Mouse (Mus musculus) lung, adult 2 months (tissue): ENCODE measurements around the gene Gm20388. TPM values are rescaled to one million over a fixed set of nuclear protein-coding genes. Genes with fewer than 3 reads are reported as not detected.

ENCODE experiments used
- DNase-seq: peaks from one replicate; pipeline ENCODE4 v3.0.0; 2022
- H3K4me1 ChIP-seq: fragments of 200-500 bp; 2 replicates; pipeline ENCODE4 v1.6.1; 2011; ENCODE audit warnings: low read length; ENCODE audit not compliant: control insufficient read depth, insufficient read depth
- H3K4me3 ChIP-seq: fragments of 200-500 bp; replicated peaks from 2 replicates; pipeline ENCODE3; 2011; ENCODE audit warnings: low read depth, mild to moderate bottlenecking, control low read depth, low read length; ENCODE audit errors: extremely low read depth
- CTCF ChIP-seq: fragments of 200-500 bp; IDR thresholded peaks from 2 replicates; pipeline ENCODE4 v1.5.1; 2011; ENCODE audit warnings: mild to moderate bottlenecking, low read length, control low read depth; ENCODE audit not compliant: insufficient read depth
- POLR2A ChIP-seq: fragments of 200-500 bp; IDR thresholded peaks from 2 replicates; pipeline ENCODE4 v1.6.1; 2011; ENCODE audit warnings: low read depth, mild to moderate bottlenecking, control low read depth, low read length, borderline replicate concordance; ENCODE audit errors: extremely low read depth
- WGBS: fragments of 180-500 bp; shearing (Covaris S2); methylation state at CpG from one replicate; pipeline ENCODE4 v1.1.7; 2018; 5-methylcytosine and 5-hydroxymethylcytosine counted together
- polyA plus RNA-seq: library from polyadenylated mRNA; depleted of rRNA; stranded (reverse); fragments of >200 nt; gene quantifications from 2 replicates; pipeline ENCODE4 v1.2.3, GENCODE M21; 2012

Gene Gm20388
- polyA plus RNA-seq, 1 experiment: 67.8 TPM

DNA sequence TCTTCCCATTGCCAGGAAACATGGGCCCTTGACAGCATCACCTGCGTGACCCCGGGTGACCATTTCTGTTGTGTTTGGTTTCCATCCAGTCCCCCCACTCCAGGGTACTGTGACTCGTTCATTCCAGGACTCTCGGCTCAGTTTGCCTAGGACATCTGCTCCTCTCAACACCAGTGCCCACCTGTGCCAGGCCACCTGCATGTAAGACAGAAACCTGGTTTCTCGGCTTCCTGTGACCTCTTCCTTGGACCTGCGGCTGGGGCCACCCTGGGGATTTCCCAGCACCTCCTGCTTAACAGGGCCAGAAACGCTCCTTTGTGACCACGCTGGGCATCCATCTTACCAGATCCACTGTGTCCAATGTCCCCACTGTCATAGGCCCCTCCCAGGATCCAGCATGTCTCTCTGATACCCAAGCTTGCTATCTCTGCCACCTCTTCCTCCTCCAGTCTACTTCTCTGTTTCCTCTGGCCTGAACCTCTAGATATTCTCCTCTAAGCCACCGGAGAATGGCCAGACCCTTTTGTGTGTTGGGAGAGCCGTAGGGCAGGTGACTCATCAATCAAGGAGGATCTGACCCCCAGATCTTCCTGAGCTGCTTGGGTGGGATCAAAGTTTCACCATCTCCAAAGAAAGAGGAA, 2807.3 kb downstream of the Gm20388 start:
- 78% methylated on average over 10 of the region's 10 CpGs for WGBS
- no peak overlapping the region for H3K4me3 ChIP-seq
- H3K4me1 ChIP-seq: peaks cover 15% of the 10 kb centered on the region; the same call in 1 of the 2 replicates
- TF ChIP-seq CTCF: no peak
- no peak for TF ChIP-seq POLR2A
- no peak for DNase-seq

- peaks cover 15% of the 10 kb centered on the region; the same call in 1 of the 2 replicates for H3K4me1 ChIP-seq
- 82% methylated on average over 14 of the region's 14 CpGs for WGBS
- no peak for DNase-seq
- no peak overlapping the region for H3K4me3 ChIP-seq
- TF ChIP-seq POLR2A: no peak
- TF ChIP-seq CTCF: no peak
Observed at GRCm38 (mm10) chr8:122718711-122719499, 2808.3 kb downstream of the Gm20388 start.

- WGBS: 19% methylated on average over 7 of the region's 7 CpGs
Observed at GRCm38 (mm10) chr8:122719500-122720065, 2808.9 kb downstream of the Gm20388 start.

DNA sequence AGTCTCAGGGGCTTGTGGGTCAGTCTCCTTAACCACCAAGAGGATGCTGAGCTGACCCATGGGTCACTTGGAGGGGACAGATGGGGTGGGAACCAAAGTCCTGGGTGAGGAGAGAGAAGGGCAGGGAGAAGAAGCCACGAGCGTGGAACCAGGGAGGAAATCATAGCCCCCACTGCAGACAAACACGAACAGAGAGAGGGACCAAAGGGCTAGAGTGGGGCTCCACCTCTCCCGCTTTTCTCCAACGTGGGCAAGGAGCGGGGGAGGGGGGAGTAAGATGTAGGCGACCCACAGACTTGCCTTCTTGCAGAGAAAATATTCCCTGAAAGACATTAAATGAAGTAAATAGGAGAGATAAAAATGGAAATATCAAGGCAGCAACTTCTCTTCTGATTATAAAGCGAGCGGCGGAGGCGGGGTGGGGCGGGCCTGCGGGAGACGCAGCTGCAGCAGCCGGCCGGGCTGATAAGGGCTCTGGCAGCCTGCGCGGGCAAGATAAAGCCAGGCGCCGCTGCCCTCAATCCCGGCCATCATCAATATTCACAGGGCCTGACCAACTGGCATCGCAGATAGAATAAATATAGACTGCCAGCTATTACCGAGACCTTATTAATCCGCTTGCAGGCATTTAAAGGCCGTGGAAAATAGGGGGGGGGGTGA, 2809.6 kb downstream of the Gm20388 start:
- TF ChIP-seq POLR2A (no peak), CTCF (no peak)
- Histone ChIP-seq H3K4me3 (no peak overlapping the region), H3K4me1 (peaks cover 15% of the 10 kb centered on the region; the same call in 1 of the 2 replicates)
- peak; percentile 44 for DNase-seq
- 4% methylated on average over 25 of the region's 25 CpGs for WGBS

More at GRCm38 (mm10) chr8:122719500-122720065, 2808.9 kb downstream of the Gm20388 start:
- peak; percentile 26 for DNase-seq
- H3K4me1 ChIP-seq: peaks cover 15% of the 10 kb centered on the region; the same call in 1 of the 2 replicates
- TF ChIP-seq POLR2A (no peak), CTCF (peak; percentile 24; the same call in 1 of the 2 replicates)
- no peak overlapping the region for H3K4me3 ChIP-seq

GRCm38 (mm10) chr8:122720811-122721640, 2810.4 kb downstream of the Gm20388 start:
- Histone ChIP-seq H3K4me1 (peaks cover 15% of the 10 kb centered on the region; the same call in 1 of the 2 replicates), H3K4me3 (no peak overlapping the region)
- TF ChIP-seq CTCF (no peak), POLR2A (no peak)
- DNase-seq: no peak
- 25% methylated on average over 14 of the region's 14 CpGs for WGBS

- DNase-seq: no peak
- 90% methylated on average over 6 of the region's 6 CpGs for WGBS
- no peak for TF ChIP-seq CTCF
- TF ChIP-seq POLR2A: no peak
- H3K4me1 ChIP-seq: peaks cover 8% of the 10 kb centered on the region; the same call in 1 of the 2 replicates
- H3K4me3 ChIP-seq: no peak overlapping the region
Observed at GRCm38 (mm10) chr8:122725187-122725586, 2814.5 kb downstream of the Gm20388 start.

GRCm38 (mm10) chr8:122726789-122727188, 2816.1 kb downstream of the Gm20388 start:
- no peak for TF ChIP-seq CTCF
- TF ChIP-seq POLR2A: no peak
- 53% methylated on average over 2 of the region's 2 CpGs for WGBS
- no peak for DNase-seq

GRCm38 (mm10) chr8:122727412-122727811, 2816.8 kb downstream of the Gm20388 start:
- DNase-seq: no peak
- no peak overlapping the region for H3K4me3 ChIP-seq
- no peaks in the 10 kb centered on the region for H3K4me1 ChIP-seq
- 52% methylated on average over 5 of the region's 5 CpGs for WGBS
- TF ChIP-seq POLR2A (no peak), CTCF (no peak)

More at GRCm38 (mm10) chr8:122726789-122727188, 2816.1 kb downstream of the Gm20388 start:
- no peaks in the 10 kb centered on the region for H3K4me1 ChIP-seq
- no peak overlapping the region for H3K4me3 ChIP-seq

DNA sequence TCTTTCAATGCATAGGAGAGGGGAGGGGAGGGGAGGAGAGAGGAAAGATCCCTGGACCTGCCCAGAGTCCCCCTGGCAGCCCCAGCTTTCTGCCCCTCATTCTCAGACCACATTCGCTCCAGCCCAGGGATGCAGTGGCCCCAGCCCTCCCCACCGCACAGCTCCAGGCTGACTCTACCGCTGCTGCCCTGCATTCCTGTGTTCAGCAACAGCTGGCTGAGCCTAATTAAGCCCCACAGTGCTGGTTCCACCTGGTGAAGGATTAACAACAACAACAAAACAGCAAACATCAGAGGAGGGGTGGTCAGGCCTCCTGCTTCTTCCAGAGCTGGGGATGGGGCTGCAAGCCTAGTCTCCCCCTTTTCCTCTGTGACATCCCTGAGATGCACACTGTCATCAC, 2818.0 kb downstream of the Gm20388 start:
- Histone ChIP-seq H3K4me3 (no peak overlapping the region), H3K4me1 (no peaks in the 10 kb centered on the region)
- 29% methylated on average over 3 of the region's 3 CpGs for WGBS
- DNase-seq: no peak
- TF ChIP-seq CTCF: no peak
- no peak for TF ChIP-seq POLR2A
